Mouse (Mus musculus) stomach, postnatal 0 days (tissue): ENCODE measurements at regions not wholly inside any gene's neighbourhood (a gene's known extent, or its start where the extent isn't known, plus 50 kb on each side); places are given as distances from the start of the nearest gene placed in this dataset.

Experiments
- ATAC-seq: fragments of 200-750 bp; cut with Nextera tagmentation; 2 replicates; pipeline ENCODE4 v1.8.0; 2017; ENCODE audit not compliant: low FRiP score, low TSS enrichment
- DNase-seq: peaks from one replicate; pipeline ENCODE4 v3.0.0-alpha.2; 2016; ENCODE audit warnings: low spot score
- H3K27ac ChIP-seq: fragments of 300-500 bp; sonication (generic); replicated peaks from 2 replicates; pipeline ENCODE4 v1.5.1; 2014; ENCODE audit warnings: mild to moderate bottlenecking, control low read depth
- H3K27me3 ChIP-seq: fragments of 300-500 bp; sonication (generic); 2 replicates; pipeline ENCODE4 v1.6.1; 2014; ENCODE audit warnings: low read length; ENCODE audit not compliant: control insufficient read depth, insufficient read depth
- H3K36me3 ChIP-seq: fragments of 300-500 bp; sonication (generic); 2 replicates; pipeline ENCODE4 v1.6.1; 2014; ENCODE audit warnings: low read length, mixed read lengths; ENCODE audit not compliant: control insufficient read depth, insufficient read depth
- H3K4me1 ChIP-seq: fragments of 300-500 bp; sonication (generic); replicated peaks from 2 replicates; pipeline ENCODE4 v1.6.1; 2014; ENCODE audit warnings: antibody characterized with exemption; ENCODE audit not compliant: control insufficient read depth, insufficient read depth
- H3K4me2 ChIP-seq: fragments of 300-500 bp; sonication (generic); replicated peaks from 2 replicates; pipeline ENCODE4 v1.6.1; 2014; ENCODE audit warnings: low read depth, mild to moderate bottlenecking, control low read depth, moderate library complexity
- H3K4me3 ChIP-seq: fragments of 300-500 bp; sonication (generic); 2 replicates; pipeline ENCODE4 v1.5.1; 2014; ENCODE audit warnings: low read depth, low read length, control low read depth
- H3K9ac ChIP-seq: fragments of 300-500 bp; sonication (generic); 2 replicates; pipeline ENCODE4 v1.6.1; 2014; ENCODE audit warnings: mild to moderate bottlenecking, low read length, control low read depth, mixed read lengths
- H3K9me3 ChIP-seq: fragments of 300-500 bp; sonication (generic); 2 replicates; pipeline ENCODE4 v1.6.1; 2016; ENCODE audit warnings: low read length; ENCODE audit not compliant: control insufficient read depth
- CTCF ChIP-seq: IDR thresholded peaks from 2 replicates; pipeline ENCODE4 v1.5.1; 2016; ENCODE audit warnings: antibody characterized with exemption, low read depth, mild to moderate bottlenecking, moderate library complexity
- EP300 ChIP-seq: optimal IDR thresholded peaks from 2 replicates; pipeline ENCODE3; 2016; ENCODE audit warnings: antibody characterized with exemption
- WGBS: fragments of 180-500 bp; shearing (Covaris S2); extraction: QIAGEN DNeasy Blood & Tissue Kit; methylation state at CpG from one replicate; pipeline ENCODE4 v1.1.7; 2014; 5-methylcytosine and 5-hydroxymethylcytosine counted together

DNA sequence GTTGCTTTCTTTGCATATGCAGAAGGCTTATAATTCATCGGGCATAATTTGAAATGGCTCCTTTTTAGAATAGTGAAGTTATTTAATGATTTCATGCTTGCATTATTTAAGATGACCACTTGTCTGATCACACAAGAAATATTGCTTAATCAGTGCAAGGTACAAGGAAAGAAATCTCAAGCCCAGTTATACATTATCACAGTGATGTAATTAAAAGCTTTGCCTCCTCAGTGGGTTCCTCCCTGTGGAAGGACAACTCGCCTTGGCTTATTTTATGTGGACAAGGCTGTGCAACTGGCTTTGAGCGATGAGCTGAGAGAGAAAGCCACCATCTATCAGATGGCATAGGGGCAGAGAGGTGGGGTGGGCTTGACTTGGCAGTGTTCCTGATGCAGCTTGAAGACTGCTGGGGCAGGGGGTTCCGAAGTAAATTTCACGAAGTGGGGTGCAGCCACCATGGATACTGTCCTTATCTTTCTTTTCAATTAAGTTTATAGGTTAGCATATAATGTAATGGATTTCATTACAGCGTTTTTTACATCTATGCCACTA lies 74.6 kb downstream of the Btg1 start:
- no peaks in the 10 kb centered on the region for H3K36me3 ChIP-seq
- WGBS: 54% methylated on average over 6 of the region's 6 CpGs
- TF ChIP-seq EP300: no peak
- no peak for TF ChIP-seq CTCF
- no peak for DNase-seq
- H3K4me2 ChIP-seq: no peak overlapping the region
- no peaks in the 10 kb centered on the region for H3K9me3 ChIP-seq
- peak; percentile 50; the same call in 1 of the 2 replicates for ATAC-seq
- no peak overlapping the region for H3K4me3 ChIP-seq
- no peaks in the 10 kb centered on the region for H3K4me1 ChIP-seq
- H3K27ac ChIP-seq: 0 out of 2 replicates have a peak overlapping the region, but pooled peaks have one; percentile 41
- no peaks in the 10 kb centered on the region for H3K27me3 ChIP-seq
- no peak overlapping the region for H3K9ac ChIP-seq

- no peaks in the 10 kb centered on the region for H3K36me3 ChIP-seq
- DNase-seq: no peak
- no peak overlapping the region for H3K9ac ChIP-seq
- H3K27ac ChIP-seq: no peak overlapping the region
- ATAC-seq: no peak
- no peak overlapping the region for H3K4me3 ChIP-seq
- TF ChIP-seq CTCF: no peak
- WGBS: 85% methylated on average over 7 of the region's 7 CpGs
- H3K27me3 ChIP-seq: no peaks in the 10 kb centered on the region
- no peaks in the 10 kb centered on the region for H3K4me1 ChIP-seq
- no peaks in the 10 kb centered on the region for H3K9me3 ChIP-seq
- no peak overlapping the region for H3K4me2 ChIP-seq
These were observed 76.0 kb downstream of the Btg1 start for GRCm38 (mm10) chr10:96692821-96693220.

DNA sequence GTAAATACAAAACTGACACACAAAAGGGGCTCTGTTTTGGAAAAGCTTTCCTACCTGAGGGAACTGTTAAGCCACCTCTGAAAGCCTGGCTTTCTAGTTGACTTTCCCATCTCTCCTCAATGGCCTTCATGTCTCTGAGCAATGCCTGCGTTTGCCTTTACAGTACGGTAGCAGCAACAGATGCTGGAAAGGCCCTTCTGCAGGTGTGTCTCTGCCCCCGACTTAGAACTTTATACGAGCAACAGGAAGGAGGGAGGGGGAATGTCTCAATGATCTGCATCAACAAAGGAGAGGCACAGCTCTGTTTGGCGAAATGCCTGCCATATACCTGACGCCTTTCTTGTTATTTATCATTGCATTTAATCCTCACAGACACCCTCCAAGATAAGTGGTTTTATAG lies 77.0 kb downstream of the Btg1 start:
- ATAC-seq (no peak), DNase-seq (no peak)
- Histone ChIP-seq H3K4me2 (no peak overlapping the region), H3K36me3 (no peaks in the 10 kb centered on the region), H3K4me1 (no peaks in the 10 kb centered on the region), H3K9me3 (no peaks in the 10 kb centered on the region), H3K27ac (no peak overlapping the region), H3K4me3 (no peak overlapping the region), H3K27me3 (no peaks in the 10 kb centered on the region), H3K9ac (no peak overlapping the region)
- no peak for TF ChIP-seq CTCF
- no peak for TF ChIP-seq EP300
- 45% methylated on average over 6 of the region's 6 CpGs for WGBS

DNA sequence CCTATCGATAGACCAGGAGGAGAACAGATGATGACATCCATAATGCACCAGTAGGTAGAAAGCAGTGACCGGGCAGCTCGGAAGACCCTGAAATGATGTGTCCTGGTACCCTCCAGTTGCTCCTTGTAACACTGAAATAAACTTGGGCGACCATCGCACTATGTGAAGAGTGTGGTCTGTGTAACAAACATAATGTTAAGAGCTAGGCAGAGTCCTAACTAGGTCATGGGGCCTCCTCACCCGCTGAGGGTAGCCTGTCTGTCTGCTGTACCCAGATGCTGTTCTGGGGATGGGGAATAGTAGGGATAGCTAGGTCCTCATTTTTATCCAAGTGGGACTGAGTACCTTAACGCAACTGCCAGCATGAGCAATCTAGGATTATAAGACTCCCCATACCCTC lies 79.8 kb downstream of the Btg1 start:
- no peaks in the 10 kb centered on the region for H3K4me1 ChIP-seq
- no peak overlapping the region for H3K9ac ChIP-seq
- no peaks in the 10 kb centered on the region for H3K36me3 ChIP-seq
- ATAC-seq (no peak), DNase-seq (no peak)
- no peaks in the 10 kb centered on the region for H3K27me3 ChIP-seq
- TF ChIP-seq EP300 (no peak), CTCF (no peak)
- no peak overlapping the region for H3K4me2 ChIP-seq
- no peak overlapping the region for H3K4me3 ChIP-seq
- H3K9me3 ChIP-seq: no peaks in the 10 kb centered on the region
- H3K27ac ChIP-seq: no peak overlapping the region
- WGBS: 92% methylated on average over 7 of the region's 7 CpGs

DNA sequence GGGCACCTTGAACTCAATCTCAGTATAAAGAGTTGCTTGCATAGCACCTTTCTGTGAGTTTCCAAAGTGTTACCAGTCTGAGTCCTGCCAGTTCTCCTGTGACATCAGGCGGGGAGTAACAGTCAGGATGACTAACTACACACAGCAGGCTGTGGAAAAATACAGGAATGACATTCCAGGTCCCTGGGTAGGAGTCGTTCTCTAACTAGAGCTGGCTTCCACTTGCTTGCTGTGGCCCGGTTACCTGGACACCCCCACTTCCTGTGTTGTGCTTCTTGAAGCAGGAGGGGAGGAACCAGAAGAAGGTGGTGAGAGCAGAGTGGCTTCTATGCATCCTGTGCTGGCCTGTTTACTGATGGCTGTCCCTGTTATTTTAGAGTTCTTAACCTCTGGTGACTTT lies 81.0 kb downstream of the Btg1 start:
- 56% methylated on average over 3 of the region's 3 CpGs for WGBS

GRCm38 (mm10) chr10:96706656-96707055 lies 89.8 kb downstream of the Btg1 start:
- Histone ChIP-seq H3K4me3 (no peak overlapping the region), H3K27me3 (no peaks in the 10 kb centered on the region), H3K4me1 (no peaks in the 10 kb centered on the region), H3K27ac (no peak overlapping the region), H3K36me3 (no peaks in the 10 kb centered on the region), H3K9ac (no peak overlapping the region), H3K4me2 (no peak overlapping the region), H3K9me3 (no peaks in the 10 kb centered on the region)
- no peak for TF ChIP-seq CTCF
- TF ChIP-seq EP300: no peak
- DNase-seq (no peak), ATAC-seq (no peak)
- 92% methylated on average over 4 of the region's 4 CpGs for WGBS

More for the DNA sequence above, 81.0 kb downstream of the Btg1 start:
- Histone ChIP-seq H3K27ac (no peak overlapping the region), H3K4me2 (no peak overlapping the region), H3K4me3 (no peak overlapping the region), H3K27me3 (no peaks in the 10 kb centered on the region), H3K4me1 (no peaks in the 10 kb centered on the region), H3K9me3 (no peaks in the 10 kb centered on the region), H3K9ac (no peak overlapping the region), H3K36me3 (no peaks in the 10 kb centered on the region)
- TF ChIP-seq EP300: no peak
- TF ChIP-seq CTCF: no peak
- DNase-seq: no peak
- 0 out of 2 replicates have a peak, but pooled peaks have one; percentile 29 for ATAC-seq
